Mouse (Mus musculus): Measurements from ENCODE around the gene Ppp1ca. TPM values are rescaled to one million over a fixed set of nuclear protein-coding genes. Genes with fewer than 3 reads are reported as not detected.
A peak's percentile ranks its signal among the peaks of the same experiment; 100 is the strongest.

Gene Ppp1ca
- polyA plus RNA-seq, 1 experiment from 2014 or later, result 744 TPM

DNA sequence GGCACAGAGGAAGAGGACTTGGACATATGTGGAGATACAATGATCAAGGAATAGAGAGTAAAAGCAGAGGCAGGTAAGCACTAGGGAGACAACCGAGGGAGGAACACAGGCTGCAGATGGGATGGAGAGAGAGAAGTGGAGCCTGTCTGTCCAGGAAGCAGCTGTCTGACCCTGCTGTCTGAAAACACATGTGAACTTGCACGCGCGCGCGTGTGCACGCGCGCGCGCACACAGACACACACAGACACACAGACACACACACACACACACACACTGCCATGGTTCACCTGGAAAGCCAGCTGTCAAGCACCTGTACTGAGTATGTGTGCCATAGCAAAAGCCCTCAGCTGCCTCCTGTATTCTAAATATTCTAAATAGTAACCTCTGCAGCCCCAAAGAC, 26.4 kb downstream of the Ppp1ca start:
- Histone ChIP-seq H3K4me3 (ENCODE audit: low read depth, low read length) (no peak overlapping the region), H3K36me3 (ENCODE audit: control insufficient read depth, insufficient read depth, low read length) (peaks cover 12% of the 10 kb centered on the region), H3K9ac (ENCODE audit: low read depth, low read length) (no peak overlapping the region), H3K9me3 (ENCODE audit: control insufficient read depth, low read length) (no peaks in the 10 kb centered on the region), H3K4me2 (ENCODE audit: low read depth, low read length) (0 out of 2 replicates have a peak overlapping the region, but pooled peaks have one; percentile 84), H3K27me3 (replicated peaks; ENCODE audit: control insufficient read depth, insufficient read depth, low read length) (no peaks in the 10 kb centered on the region), H3K27ac (replicated peaks; ENCODE audit: low read depth, low read length) (peak overlapping the region; percentile 42; the same call in 1 of the 2 replicates), H3K4me1 (ENCODE audit: control insufficient read depth, insufficient read depth, low read length) (peaks cover 54% of the 10 kb centered on the region)
- no peak for ATAC-seq (ENCODE audit: low read depth)
- 79% methylated on average over 11 of the region's 11 CpGs for WGBS
- DNase-seq (ENCODE audit: low spot score), result no peak

DNA sequence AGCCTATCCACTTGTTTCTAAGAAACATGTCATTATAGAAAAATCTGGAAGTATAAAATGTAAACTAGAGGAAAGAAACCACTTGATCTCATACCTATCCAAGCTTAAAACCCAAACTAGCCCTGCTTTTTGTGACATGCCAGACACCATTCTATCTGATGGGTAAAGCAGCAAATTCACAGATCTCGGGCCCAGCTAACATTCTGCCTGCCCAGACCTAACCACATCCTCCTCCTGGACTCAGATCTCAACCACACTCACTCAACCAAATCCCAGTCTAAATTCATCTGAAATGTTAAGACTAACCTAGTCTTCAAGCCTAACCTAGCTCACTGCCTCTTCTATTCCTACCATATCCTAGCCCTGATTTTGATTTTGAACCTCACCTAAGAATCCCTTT, 26.9 kb downstream of the Ppp1ca start:
- Histone ChIP-seq H3K4me2 (ENCODE audit: low read depth, low read length) (no peak overlapping the region), H3K27me3 (replicated peaks; ENCODE audit: control insufficient read depth, insufficient read depth, low read length) (no peaks in the 10 kb centered on the region), H3K4me1 (ENCODE audit: control insufficient read depth, insufficient read depth, low read length) (peaks cover 49% of the 10 kb centered on the region), H3K9me3 (ENCODE audit: control insufficient read depth, low read length) (no peaks in the 10 kb centered on the region), H3K9ac (ENCODE audit: low read depth, low read length) (no peak overlapping the region), H3K27ac (replicated peaks; ENCODE audit: low read depth, low read length) (0 out of 2 replicates have a peak overlapping the region, but pooled peaks have one; percentile 35), H3K36me3 (ENCODE audit: control insufficient read depth, insufficient read depth, low read length) (peaks cover 12% of the 10 kb centered on the region), H3K4me3 (ENCODE audit: low read depth, low read length) (no peak overlapping the region)
- DNase-seq (ENCODE audit: low spot score) (no peak), ATAC-seq (ENCODE audit: low read depth) (no peak)
- WGBS, result 61% methylated on average over 1 of the region's 1 CpGs

DNA sequence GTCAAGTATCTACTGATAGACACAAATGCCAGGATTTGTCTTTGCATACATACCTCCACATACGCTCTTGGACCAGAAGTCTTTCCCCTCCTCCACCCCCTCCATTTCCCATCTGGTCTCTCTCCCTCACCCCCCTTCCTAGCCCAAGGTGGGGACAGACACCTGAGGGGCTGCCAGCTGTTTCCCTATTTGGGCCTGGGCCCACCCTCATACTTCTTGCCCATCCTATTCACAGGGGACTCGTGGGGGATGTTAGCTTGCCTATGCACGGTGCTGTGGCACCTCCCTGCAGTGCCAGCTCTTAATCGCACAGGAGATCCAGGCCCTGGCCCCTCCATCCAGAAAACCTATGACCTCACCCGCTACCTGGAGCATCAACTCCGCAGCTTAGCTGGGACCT, 28.1 kb downstream of the Ppp1ca start:
- H3K4me2 ChIP-seq (ENCODE audit: low read depth, low read length), result 0 out of 2 replicates have a peak overlapping the region, but pooled peaks have one; percentile 28
- no peaks in the 10 kb centered on the region for H3K9me3 ChIP-seq (ENCODE audit: control insufficient read depth, low read length)
- H3K9ac ChIP-seq (ENCODE audit: low read depth, low read length), result 0 out of 2 replicates have a peak overlapping the region, but pooled peaks have one; percentile 35
- no peak for DNase-seq (ENCODE audit: low spot score)
- ATAC-seq (ENCODE audit: low read depth), result no peak
- H3K27me3 ChIP-seq (replicated peaks; ENCODE audit: control insufficient read depth, insufficient read depth, low read length), result no peaks in the 10 kb centered on the region
- no peak overlapping the region for H3K4me3 ChIP-seq (ENCODE audit: low read depth, low read length)
- H3K4me1 ChIP-seq (ENCODE audit: control insufficient read depth, insufficient read depth, low read length), result peaks cover 46% of the 10 kb centered on the region
- peaks cover 12% of the 10 kb centered on the region for H3K36me3 ChIP-seq (ENCODE audit: control insufficient read depth, insufficient read depth, low read length)
- 73% methylated on average over 6 of the region's 6 CpGs for WGBS
- H3K27ac ChIP-seq (replicated peaks; ENCODE audit: low read depth, low read length), result peak overlapping the region; percentile 57; the same call in 1 of the 2 replicates

DNA sequence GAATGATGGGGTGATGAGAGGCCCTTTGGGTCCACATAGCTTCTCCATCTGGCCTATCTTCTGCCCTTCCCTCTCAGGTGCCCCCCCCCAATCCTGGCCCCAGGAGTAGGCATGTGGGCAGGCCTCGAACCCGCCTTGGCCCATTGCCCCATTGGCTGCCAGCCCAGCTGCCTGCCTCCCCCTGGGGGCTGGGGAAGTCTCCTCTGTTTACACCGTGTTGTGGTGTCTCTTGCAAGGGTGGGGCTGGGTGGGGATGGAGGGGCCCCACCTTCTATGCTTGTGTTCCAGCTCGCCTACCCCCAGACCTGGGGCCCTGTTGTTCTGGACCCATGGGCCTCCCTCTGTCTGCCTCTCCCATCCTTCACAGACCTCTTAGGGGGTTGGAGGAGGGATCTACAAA, 28.6 kb downstream of the Ppp1ca start:
- H3K4me2 ChIP-seq (ENCODE audit: low read depth, low read length), result peak overlapping the region; percentile 28
- WGBS, result 47% methylated on average over 4 of the region's 4 CpGs
- no peaks in the 10 kb centered on the region for H3K27me3 ChIP-seq (replicated peaks; ENCODE audit: control insufficient read depth, insufficient read depth, low read length)
- H3K36me3 ChIP-seq (ENCODE audit: control insufficient read depth, insufficient read depth, low read length), result peaks cover 12% of the 10 kb centered on the region
- DNase-seq (ENCODE audit: low spot score) (no peak), ATAC-seq (ENCODE audit: low read depth) (peak; percentile 47; the same call in 1 of the 2 replicates)
- H3K4me3 ChIP-seq (ENCODE audit: low read depth, low read length), result no peak overlapping the region
- H3K9me3 ChIP-seq (ENCODE audit: control insufficient read depth, low read length), result no peaks in the 10 kb centered on the region
- H3K9ac ChIP-seq (ENCODE audit: low read depth, low read length), result peak overlapping the region; percentile 35; the same call in 1 of the 2 replicates
- peaks cover 46% of the 10 kb centered on the region for H3K4me1 ChIP-seq (ENCODE audit: control insufficient read depth, insufficient read depth, low read length)
- peak overlapping the region; percentile 57 for H3K27ac ChIP-seq (replicated peaks; ENCODE audit: low read depth, low read length)

DNA sequence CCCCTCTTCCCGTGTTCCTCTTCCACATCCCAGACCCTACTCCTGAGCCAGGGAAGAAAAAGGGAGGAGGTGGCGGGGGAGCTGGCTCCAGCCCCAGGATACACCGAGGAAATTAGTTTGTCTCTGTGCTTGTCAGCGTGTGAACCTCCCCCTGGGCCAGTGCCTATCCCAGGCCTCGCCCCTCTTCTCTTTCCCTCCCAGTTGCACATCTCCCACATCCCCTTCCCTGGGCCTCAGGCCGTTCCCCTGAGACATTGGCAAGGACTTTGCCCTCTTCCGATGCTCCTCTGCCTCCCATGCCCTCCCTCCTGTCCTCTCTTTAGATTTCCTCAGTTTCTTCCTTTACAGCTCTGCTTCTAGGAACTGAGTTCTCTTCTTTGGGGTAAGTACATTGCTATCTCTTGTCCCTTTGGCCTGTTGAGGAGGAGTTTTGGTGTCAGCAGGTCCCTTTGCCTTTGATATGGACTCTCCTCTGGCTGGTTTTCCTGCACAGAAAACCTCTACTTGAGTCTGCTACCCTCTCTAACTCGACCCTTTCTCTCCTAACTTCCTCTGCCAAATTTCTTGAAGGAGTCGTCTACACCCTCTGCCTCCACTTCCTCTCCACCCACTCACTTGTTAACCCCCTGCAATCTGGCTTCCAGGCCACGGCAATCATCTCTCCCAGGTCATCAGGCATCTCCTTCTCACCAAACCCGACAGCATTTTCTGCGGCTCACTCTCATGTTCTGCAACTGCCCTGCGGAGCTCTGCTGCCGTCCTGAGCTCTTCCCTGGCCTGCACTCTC, 29.3 kb downstream of the Ppp1ca start:
- Histone ChIP-seq H3K4me1 (ENCODE audit: control insufficient read depth, insufficient read depth, low read length) (peaks cover 44% of the 10 kb centered on the region), H3K4me2 (ENCODE audit: low read depth, low read length) (peak overlapping the region; percentile 28), H3K9me3 (ENCODE audit: control insufficient read depth, low read length) (no peaks in the 10 kb centered on the region), H3K27ac (replicated peaks; ENCODE audit: low read depth, low read length) (peak overlapping the region; percentile 57), H3K27me3 (replicated peaks; ENCODE audit: control insufficient read depth, insufficient read depth, low read length) (no peaks in the 10 kb centered on the region), H3K4me3 (ENCODE audit: low read depth, low read length) (no peak overlapping the region), H3K9ac (ENCODE audit: low read depth, low read length) (peak overlapping the region; percentile 35), H3K36me3 (ENCODE audit: control insufficient read depth, insufficient read depth, low read length) (peaks cover 12% of the 10 kb centered on the region)
- DNase-seq (ENCODE audit: low spot score) (peak; percentile 61), ATAC-seq (ENCODE audit: low read depth) (peak; percentile 39)
- WGBS, result 30% methylated on average over 13 of the region's 14 CpGs

DNA sequence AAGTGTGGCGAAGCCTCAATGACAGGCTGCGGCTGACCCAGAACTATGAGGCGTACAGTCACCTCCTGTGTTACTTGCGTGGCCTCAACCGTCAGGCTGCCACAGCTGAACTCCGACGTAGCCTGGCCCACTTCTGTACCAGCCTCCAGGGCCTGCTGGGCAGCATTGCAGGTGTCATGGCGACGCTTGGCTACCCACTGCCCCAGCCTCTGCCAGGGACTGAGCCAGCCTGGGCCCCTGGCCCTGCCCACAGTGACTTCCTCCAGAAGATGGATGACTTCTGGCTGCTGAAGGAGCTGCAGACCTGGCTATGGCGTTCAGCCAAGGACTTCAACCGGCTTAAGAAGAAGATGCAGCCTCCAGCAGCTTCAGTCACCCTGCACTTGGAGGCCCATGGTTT, 30.3 kb downstream of the Ppp1ca start:
- Histone ChIP-seq H3K27me3 (replicated peaks; ENCODE audit: control insufficient read depth, insufficient read depth, low read length) (no peaks in the 10 kb centered on the region), H3K27ac (replicated peaks; ENCODE audit: low read depth, low read length) (no peak overlapping the region), H3K9ac (ENCODE audit: low read depth, low read length) (no peak overlapping the region), H3K4me1 (ENCODE audit: control insufficient read depth, insufficient read depth, low read length) (peaks cover 38% of the 10 kb centered on the region), H3K4me2 (ENCODE audit: low read depth, low read length) (no peak overlapping the region), H3K4me3 (ENCODE audit: low read depth, low read length) (no peak overlapping the region), H3K36me3 (ENCODE audit: control insufficient read depth, insufficient read depth, low read length) (peaks cover 12% of the 10 kb centered on the region), H3K9me3 (ENCODE audit: control insufficient read depth, low read length) (no peaks in the 10 kb centered on the region)
- WGBS, result 78% methylated on average over 11 of the region's 11 CpGs
- DNase-seq (ENCODE audit: low spot score) (no peak), ATAC-seq (ENCODE audit: low read depth) (no peak)

DNA sequence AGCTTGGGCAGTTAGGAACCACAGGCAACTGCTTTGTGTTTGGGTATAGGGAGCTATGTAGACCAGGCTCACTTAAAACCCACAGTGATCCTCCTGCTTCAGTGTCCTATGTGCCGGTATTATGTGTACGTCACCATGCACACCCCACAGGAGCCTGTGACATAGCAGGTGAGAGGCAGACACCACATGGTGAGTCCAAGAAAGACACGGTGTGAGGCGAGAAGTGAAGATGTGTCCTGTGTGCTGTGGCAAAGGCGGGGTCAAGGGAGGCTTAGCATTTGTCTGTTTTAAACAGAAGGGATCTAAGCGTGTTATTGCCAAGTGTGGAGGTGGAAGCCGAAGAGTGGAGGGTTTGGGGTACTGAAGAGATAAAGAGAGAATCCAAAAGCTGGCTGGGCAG, 34.9 kb downstream of the Ppp1ca start:
- Histone ChIP-seq H3K9me3 (ENCODE audit: control insufficient read depth, low read length) (no peaks in the 10 kb centered on the region), H3K27me3 (replicated peaks; ENCODE audit: control insufficient read depth, insufficient read depth, low read length) (no peaks in the 10 kb centered on the region), H3K36me3 (ENCODE audit: control insufficient read depth, insufficient read depth, low read length) (peaks cover 7% of the 10 kb centered on the region), H3K27ac (replicated peaks; ENCODE audit: low read depth, low read length) (no peak overlapping the region), H3K4me2 (ENCODE audit: low read depth, low read length) (no peak overlapping the region), H3K9ac (ENCODE audit: low read depth, low read length) (no peak overlapping the region), H3K4me1 (ENCODE audit: control insufficient read depth, insufficient read depth, low read length) (peaks cover 3% of the 10 kb centered on the region), H3K4me3 (ENCODE audit: low read depth, low read length) (no peak overlapping the region)
- ATAC-seq (ENCODE audit: low read depth) (no peak), DNase-seq (ENCODE audit: low spot score) (no peak)
- WGBS, result 88% methylated on average over 7 of the region's 7 CpGs

DNA sequence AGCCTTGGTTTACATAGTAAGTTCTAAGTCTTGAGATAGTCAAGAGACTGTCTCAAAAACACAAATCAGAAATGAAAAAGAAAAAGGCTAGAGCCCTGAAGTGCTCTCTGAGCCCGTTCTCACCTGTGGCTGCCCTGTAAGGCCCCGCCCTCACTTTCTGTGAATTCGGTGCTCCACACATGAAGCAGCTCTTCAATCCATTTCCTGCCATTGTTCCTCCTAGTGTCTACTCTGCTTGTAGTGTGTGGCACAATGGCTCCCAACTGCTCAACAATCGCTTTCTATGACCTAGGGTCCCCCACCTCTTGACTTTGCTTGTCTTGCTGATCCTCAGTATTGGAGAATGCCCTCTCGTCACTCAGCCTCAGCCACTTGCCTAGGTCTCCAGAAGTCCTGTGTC, 35.6 kb downstream of the Ppp1ca start:
- H3K9ac ChIP-seq (ENCODE audit: low read depth, low read length), result no peak overlapping the region
- no peaks in the 10 kb centered on the region for H3K9me3 ChIP-seq (ENCODE audit: control insufficient read depth, low read length)
- DNase-seq (ENCODE audit: low spot score), result no peak
- WGBS, result 71% methylated on average over 5 of the region's 5 CpGs
- H3K27ac ChIP-seq (replicated peaks; ENCODE audit: low read depth, low read length), result no peak overlapping the region
- no peak for ATAC-seq (ENCODE audit: low read depth)
- peaks cover 7% of the 10 kb centered on the region; the same call in 1 of the 2 replicates for H3K4me1 ChIP-seq (ENCODE audit: control insufficient read depth, insufficient read depth, low read length)
- no peaks in the 10 kb centered on the region for H3K27me3 ChIP-seq (replicated peaks; ENCODE audit: control insufficient read depth, insufficient read depth, low read length)
- no peak overlapping the region for H3K4me2 ChIP-seq (ENCODE audit: low read depth, low read length)
- H3K4me3 ChIP-seq (ENCODE audit: low read depth, low read length), result no peak overlapping the region
- H3K36me3 ChIP-seq (ENCODE audit: control insufficient read depth, insufficient read depth, low read length), result 0 out of 2 replicates have a peak, but pooled peaks cover under 1% of the 10 kb centered on the region

All from embryonic facial prominence, embryonic 14.5 days (tissue).